Mouse (Mus musculus) lung, postnatal 0 days (tissue): ENCODE data around the gene Scn2b.

Experiments used
- CTCF ChIP-seq: IDR thresholded peaks from 2 replicates; pipeline ENCODE4 v1.5.1; 2016; ENCODE audit warnings: antibody characterized with exemption, mild to moderate bottlenecking
- EP300 ChIP-seq: IDR thresholded peaks from 2 replicates; pipeline ENCODE4 v1.6.1; 2016; ENCODE audit warnings: antibody characterized with exemption, mild to moderate bottlenecking, control low read depth

DNA sequence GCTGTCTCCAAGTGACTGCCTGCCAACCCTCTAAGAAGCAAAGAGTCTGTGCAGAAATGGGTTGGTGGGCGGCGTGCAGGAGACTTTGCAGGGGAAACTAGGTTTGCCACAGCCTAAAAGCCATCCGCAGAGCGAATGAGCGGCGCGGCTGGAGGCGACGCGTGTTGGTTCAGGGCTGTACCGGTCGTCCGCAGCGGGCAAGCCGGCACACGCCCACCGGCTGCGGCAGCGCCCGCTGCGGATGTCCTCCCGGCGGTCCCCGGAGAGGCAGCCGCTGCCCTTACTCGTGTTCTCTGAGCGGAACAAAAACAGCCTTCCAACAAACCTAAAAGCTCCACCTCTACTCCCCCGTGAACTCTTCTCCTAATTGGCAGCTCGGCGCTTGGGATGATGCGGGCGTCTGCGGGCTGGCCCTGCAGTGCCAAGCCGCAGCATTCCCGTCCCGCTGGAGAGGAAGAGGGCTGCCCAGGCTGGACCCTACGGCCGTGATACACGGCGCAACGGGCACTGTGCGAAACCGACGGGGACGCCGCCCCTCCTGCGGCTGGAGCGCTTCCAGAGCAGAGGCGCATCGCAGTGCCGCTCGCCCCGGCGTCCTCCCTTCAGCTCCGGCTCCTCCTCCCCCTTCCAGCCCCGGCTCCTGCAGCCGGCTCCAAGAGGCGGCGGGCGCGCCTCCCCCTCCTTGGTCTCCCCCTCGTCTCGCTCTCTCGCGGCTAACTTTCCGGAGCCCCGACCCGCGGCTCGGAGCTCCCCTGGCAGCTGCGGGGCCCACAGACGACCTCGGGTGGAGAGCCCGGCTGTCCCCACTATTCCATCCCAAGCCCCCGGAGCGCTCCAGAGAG lies 20.8 kb downstream of the Scn2b start, which contains the start of gene Scn4b:
- TF ChIP-seq CTCF (no peak), EP300 (no peak)
